20 mouse cellular contexts compared by ENCODE assay signal in the genomic region with DNA sequence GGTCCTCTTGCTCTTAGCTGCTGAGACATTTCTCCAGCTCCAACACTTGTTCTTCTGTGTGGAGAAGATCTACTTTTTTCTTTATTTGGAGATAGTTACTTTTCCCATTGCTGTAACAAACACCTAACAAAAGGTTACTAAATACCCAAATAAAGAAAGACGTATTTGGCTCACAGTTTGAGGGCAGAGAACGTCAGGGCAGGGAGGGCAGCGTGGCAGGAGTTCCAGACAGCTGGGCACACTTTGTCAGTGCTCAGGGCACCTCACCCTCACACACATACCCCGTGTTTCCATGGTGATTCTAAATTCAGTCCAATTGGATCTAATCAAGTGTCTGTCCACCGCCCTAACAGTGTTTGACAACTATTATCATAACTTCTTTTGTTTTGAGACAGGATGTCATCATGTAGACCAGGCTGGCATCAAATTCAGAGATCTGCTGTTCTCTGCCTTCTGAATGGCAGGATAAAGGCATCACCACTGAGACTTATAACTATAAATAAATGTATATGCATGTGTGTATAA.
"Had no signal": no experiment of that assay in that cellular context is flagged by ENCODE, and none has a peak within 500 bp of the region (broad histone marks: within the 10 kb centered on the region; RNA-seq: fewer than 3 reads in every experiment).

No protein-coding gene starts in this region.

- H3K4me3 ChIP-seq: left cerebral cortex, adult 2 months; liver, embryonic 12.5 days; midbrain, embryonic 12.5 days; midbrain, embryonic 15.5 days; neural tube, embryonic 13.5 days had no signal

- H3K27ac ChIP-seq: liver, embryonic 12.5 days; lung, embryonic 15.5 days; midbrain, embryonic 12.5 days; midbrain, embryonic 15.5 days; neural tube, embryonic 13.5 days; stomach, postnatal 0 days had no signal

- DNase-seq: kidney, adult 18-20 months; kidney, adult 9 months; kidney, postnatal 14 days; kidney, postnatal 4 days; layer of hippocampus, adult 9-11 months; lung, adult 18-20 months; lung, postnatal 10 days; lung, postnatal 36 days; right cerebral cortex, adult 18-20 months; right cerebral cortex, postnatal 14 days; right cerebral cortex, postnatal 4 days; thymus, adult 18-20 months; thymus, postnatal 36 days had no signal
